In the genomic region with DNA sequence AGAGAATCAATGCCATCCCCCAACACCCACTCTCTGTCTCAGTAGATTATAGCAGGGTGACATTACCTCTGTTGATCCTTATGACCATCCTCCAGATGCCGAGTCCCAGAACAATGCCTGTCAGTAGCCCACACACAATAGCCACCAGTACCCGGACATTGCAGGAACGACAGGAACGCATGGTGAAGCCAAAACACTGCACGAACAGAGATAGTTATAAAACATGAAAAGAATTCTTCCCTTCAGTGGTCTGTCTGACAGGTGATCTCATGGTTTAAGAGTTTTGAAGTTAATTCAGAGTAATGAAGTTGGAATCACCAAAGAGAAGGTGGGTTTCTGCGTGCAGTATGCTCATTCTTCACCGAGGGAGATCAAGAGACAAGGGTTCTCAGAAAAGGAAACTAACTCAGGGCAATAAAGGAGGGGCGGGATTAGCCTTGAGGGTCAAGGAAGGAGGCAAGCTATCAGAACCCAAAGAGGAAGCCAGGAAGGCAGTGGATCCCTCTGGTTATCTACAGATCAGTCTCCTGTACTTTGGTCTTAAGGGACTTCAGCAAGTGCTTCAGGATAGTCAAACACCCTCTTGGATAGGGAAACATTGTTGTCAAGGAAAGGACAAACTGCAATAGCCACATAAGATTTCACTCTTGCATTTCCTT, we compare ENCODE assay signal across 24 mouse cellular contexts. TPM values are rescaled to one million over a fixed set of nuclear protein-coding genes. Genes with fewer than 3 reads are reported as not detected.
A peak's percentile ranks its signal among the peaks of the same experiment; 100 is the strongest.
DNase-seq lines count a peak whose midpoint lies in the region; ATAC-seq and TF ChIP-seq lines count a peak whose summit lies in the region.
"Had no signal": no experiment of that assay in that cellular context is flagged by ENCODE, and none has a peak within 500 bp of the region (broad histone marks: within the 10 kb centered on the region; RNA-seq: fewer than 3 reads in every experiment).

A gene (minus strand): TSS at position 375 of the 659 bp plus-strand sequence.

- no peak for TF ChIP-seq CTCF in liver, postnatal 0 days (IDR thresholded peaks at IDR 0.05; ENCODE audit: low read depth)

- H3K9me3 ChIP-seq in liver, postnatal 0 days (ENCODE audit: low read length): no peaks in the 10 kb centered on the region
- H3K9me3 ChIP-seq in midbrain, embryonic 14.5 days (ENCODE audit: control insufficient read depth, low read length): no peaks in the 10 kb centered on the region
- H3K9me3 ChIP-seq: embryonic facial prominence, embryonic 13.5 days; forebrain, embryonic 15.5 days; heart, embryonic 13.5 days; limb, embryonic 15.5 days had no signal

- H3K27me3 ChIP-seq in liver, postnatal 0 days (ENCODE audit: insufficient read depth, low read length): no peaks in the 10 kb centered on the region
- H3K27me3 ChIP-seq in midbrain, embryonic 14.5 days (ENCODE audit: control insufficient read depth, insufficient read depth, low read length): no peaks in the 10 kb centered on the region
- H3K27me3 ChIP-seq: embryonic facial prominence, embryonic 13.5 days; forebrain, embryonic 15.5 days; heart, embryonic 13.5 days; limb, embryonic 15.5 days had no signal

- no peaks in the 10 kb centered on the region for H3K36me3 ChIP-seq in liver, postnatal 0 days (replicated peaks; ENCODE audit: insufficient read depth, low read length)
- no peaks in the 10 kb centered on the region for H3K36me3 ChIP-seq in midbrain, embryonic 14.5 days (ENCODE audit: control insufficient read depth, insufficient read depth, low read length)
- H3K36me3 ChIP-seq: embryonic facial prominence, embryonic 13.5 days; forebrain, embryonic 15.5 days; heart, embryonic 13.5 days; limb, embryonic 15.5 days had no signal

- no peaks in the 10 kb centered on the region for H3K4me1 ChIP-seq in liver, postnatal 0 days (ENCODE audit: insufficient read depth)
- no peaks in the 10 kb centered on the region for H3K4me1 ChIP-seq in midbrain, embryonic 14.5 days (ENCODE audit: control insufficient read depth, insufficient read depth, low read length)
- H3K4me1 ChIP-seq: embryonic facial prominence, embryonic 13.5 days; forebrain, embryonic 15.5 days; heart, embryonic 13.5 days; limb, embryonic 15.5 days had no signal

- ATAC-seq in erythroid progenitor cell, adult 5-6 weeks (replicated peaks; ENCODE audit: low FRiP score, poor library complexity, severe bottlenecking): peak; percentile 39; the same call in 1 of the 2 replicates
- no peak for ATAC-seq in liver, postnatal 0 days
- ATAC-seq in midbrain, embryonic 14.5 days (ENCODE audit: low FRiP score, low TSS enrichment): no peak
- ATAC-seq in CD4-positive, CD25-positive, alpha-beta regulatory T cell, adult 4 months: no peak
- ATAC-seq: forebrain, embryonic 15.5 days; hindbrain, postnatal 0 days; midbrain, embryonic 16.5 days had no signal

- no peak within 1 kb of the TSS for H3K4me3 ChIP-seq in liver, postnatal 0 days (ENCODE audit: low read depth, low read length)
- H3K4me3 ChIP-seq in midbrain, embryonic 14.5 days (replicated peaks; ENCODE audit: low read depth, low read length): no peak within 1 kb of the TSS
- H3K4me3 ChIP-seq: embryonic facial prominence, embryonic 13.5 days; forebrain, embryonic 15.5 days; heart, embryonic 13.5 days; limb, embryonic 15.5 days had no signal

- TF ChIP-seq EP300 in liver, postnatal 0 days (IDR thresholded peaks at IDR 0.05; ENCODE audit: low read depth): no peak

- peak; percentile 21 for DNase-seq in retina, postnatal 1 day
- DNase-seq in retina, embryonic 14.5 days (ENCODE audit: low spot score): no peak
- DNase-seq in liver, postnatal 0 days: no peak
- DNase-seq in midbrain, embryonic 14.5 days: no peak
- DNase-seq in cerebellum, adult 11-12 months: no peak
- DNase-seq in neural tube, embryonic 10.5 days (ENCODE audit: extremely low spot score, low spot score): no peak
- DNase-seq: cerebellum, adult 9-10 months; heart, postnatal 36 days; kidney, adult 2 months; kidney, postnatal 10 days had no signal

- H3K4me2 ChIP-seq in liver, postnatal 0 days (ENCODE audit: low read depth, low read length): 0 out of 2 replicates have a peak within 1 kb of the TSS, but pooled peaks have one; percentile 6
- H3K4me2 ChIP-seq in midbrain, embryonic 14.5 days (ENCODE audit: low read length): no peak within 1 kb of the TSS
- H3K4me2 ChIP-seq: embryonic facial prominence, embryonic 13.5 days; forebrain, embryonic 15.5 days; heart, embryonic 13.5 days; limb, embryonic 15.5 days had no signal

- H3K9ac ChIP-seq in liver, postnatal 0 days (replicated peaks): no peak within 1 kb of the TSS
- no peak within 1 kb of the TSS for H3K9ac ChIP-seq in midbrain, embryonic 14.5 days (replicated peaks; ENCODE audit: low read length)
- H3K9ac ChIP-seq: embryonic facial prominence, embryonic 13.5 days; forebrain, embryonic 15.5 days; heart, embryonic 13.5 days; limb, embryonic 15.5 days had no signal

- WGBS in liver, postnatal 0 days (ENCODE audit: insufficient replicate concordance): 47% methylated on average over 8 of the region's 8 CpGs
- WGBS in midbrain, embryonic 14.5 days: 73% methylated on average over 8 of the region's 8 CpGs

- no peak within 1 kb of the TSS for H3K27ac ChIP-seq in liver, postnatal 0 days (ENCODE audit: low read depth)
- H3K27ac ChIP-seq in midbrain, embryonic 14.5 days (replicated peaks; ENCODE audit: low read depth, low read length): no peak within 1 kb of the TSS
- H3K27ac ChIP-seq: embryonic facial prominence, embryonic 13.5 days; forebrain, embryonic 15.5 days; heart, embryonic 13.5 days; hindbrain, postnatal 0 days; limb, embryonic 15.5 days had no signal

RNA-seq across cellular contexts. Expression of the gene that starts here (rescaled TPM):
- total RNA-seq in erythroid progenitor cell, adult 5-6 weeks (2015; ENCODE audit: low replicate concordance): 1.8 and 6.7 TPM in 2 replicates
- total RNA-seq in erythroid progenitor cell, adult 5-6 weeks (2017; ENCODE audit: low replicate concordance): 0.26 and 2.0 TPM in 2 replicates
- polyA plus RNA-seq in liver, postnatal 0 days (2015; fragmentation: Nextera tagmentation; extraction: Ambion mirVana): 0.04 TPM in 1 of 2 replicates, not detected in the other
- polyA plus RNA-seq in midbrain, embryonic 14.5 days (2014; fragmentation: Nextera tagmentation; extraction: Ambion mirVana): not detected in 2 replicates
- polyA plus RNA-seq in CD4-positive, CD25-positive, alpha-beta regulatory T cell, adult 4 months (2017; shearing (Covaris generic)): not detected
- total RNA-seq: adrenal gland, postnatal 4 days; hindbrain, postnatal 0 days; left cerebral cortex, adult 18-20 months; left cerebral cortex, postnatal 36 days; neutrophil, adult 5-6 weeks had no signal
- polyA plus RNA-seq: C2C12; embryonic facial prominence, embryonic 13.5 days; forebrain, embryonic 15.5 days; heart, embryonic 13.5 days; hindbrain, postnatal 0 days; kidney, adult 2 months; lung, embryonic 16.5 days; midbrain, embryonic 16.5 days had no signal
